Mouse (Mus musculus) embryonic fibroblast, embryonic 13.5 days (primary cell): Measurements from ENCODE around the gene Rnf217.

Experiments used
- CTCF ChIP-seq: IDR thresholded peaks from 2 replicates; pipeline ENCODE4 v1.5.1; 2011; ENCODE audit warnings: mild to moderate bottlenecking, control low read depth, low read length, moderate library complexity, borderline replicate concordance; ENCODE audit not compliant: insufficient read depth
- POLR2A ChIP-seq: IDR thresholded peaks from 2 replicates; pipeline ENCODE4 v1.6.1; 2011; ENCODE audit warnings: low read depth, mild to moderate bottlenecking, control low read depth, low read length, moderate library complexity

- TF ChIP-seq CTCF (no peak), POLR2A (no peak)
Observed at GRCm38 (mm10) chr10:31647270-31647669, 38.3 kb upstream of the Rnf217 start.
